Mouse (Mus musculus): ENCODE data around the gene Enah.

- TF ChIP-seq CTCF (IDR thresholded peaks at IDR 0.05; ENCODE audit: borderline replicate concordance, control insufficient read depth, extremely low read depth, insufficient read depth, low read length, poor library complexity), result no peak
- no peak for TF ChIP-seq POLR2A (IDR thresholded peaks at IDR 0.05; ENCODE audit: control insufficient read depth, extremely low read depth, insufficient read depth, low read length, poor library complexity)
Measured at GRCm38 (mm10) chr1:181866429-181867280, 153.1 kb downstream of the Enah start.

Data from thymus, adult 2 months (tissue).